Mouse (Mus musculus) monocyte, adult 5-6 weeks (primary cell): ENCODE results near the gene Psmf1. TPM values are rescaled to one million over a fixed set of nuclear protein-coding genes. Genes with fewer than 3 reads are reported as not detected.
A peak's percentile ranks its signal among the peaks of the same experiment; 100 is the strongest.

Source experiments
- ATAC-seq: fragments of 153-309, 156-312 bp; replicated peaks from 2 replicates; pipeline ENCODE4 v1.8.0; 2017; ENCODE audit warnings: mild to moderate bottlenecking; ENCODE audit not compliant: low TSS enrichment, insufficient number of reproducible peaks, severe bottlenecking, poor library complexity, low FRiP score
- total RNA-seq: library from RNA; stranded (forward); fragments of 200-1000, 200-491, 200-594 nt; gene quantifications from 3 replicates; pipeline ENCODE4 v1.2.3, GENCODE M21; 2017

Gene Psmf1
- total RNA-seq: 9.7 to 13.1 TPM (median 10.2 TPM) in 3 replicates

DNA sequence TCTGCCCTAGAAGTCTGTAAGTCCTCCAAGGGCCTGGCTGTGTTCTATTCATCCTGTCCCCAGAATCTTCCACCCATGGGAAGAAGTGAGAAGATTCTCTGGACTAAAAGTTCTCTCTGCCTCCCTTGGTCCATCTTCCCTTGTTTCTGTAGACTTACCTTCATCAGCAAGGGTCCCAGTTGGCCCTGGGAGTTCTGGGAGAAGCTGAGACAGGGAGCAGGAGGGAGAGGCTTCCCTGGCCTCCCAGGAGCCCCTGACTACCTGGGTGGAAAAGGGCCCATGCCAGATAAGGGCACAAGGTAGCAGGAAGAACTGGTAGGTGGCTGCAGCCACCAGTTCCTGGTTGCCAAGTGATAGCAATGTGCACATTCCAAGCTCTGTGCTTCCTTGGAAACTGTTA is at the start of gene Psmf1:
TSS of gene Psmf1 (minus strand) at position 342 of the 400 bp plus-strand sequence.
- no peak for ATAC-seq

GRCm38 (mm10) chr2:151791156-151791555 is 47.2 kb upstream of the Psmf1 start:
- no peak for ATAC-seq

GRCm38 (mm10) chr2:151790169-151790568 is 46.2 kb upstream of the Psmf1 start:
- ATAC-seq: no peak

GRCm38 (mm10) chr2:151788221-151788977 is 44.4 kb upstream of the Psmf1 start:
- ATAC-seq: no peak

GRCm38 (mm10) chr2:151783493-151783892 is 39.5 kb upstream of the Psmf1 start:
- ATAC-seq: no peak

GRCm38 (mm10) chr2:151777366-151777765 is 33.4 kb upstream of the Psmf1 start:
- ATAC-seq: no peak

DNA sequence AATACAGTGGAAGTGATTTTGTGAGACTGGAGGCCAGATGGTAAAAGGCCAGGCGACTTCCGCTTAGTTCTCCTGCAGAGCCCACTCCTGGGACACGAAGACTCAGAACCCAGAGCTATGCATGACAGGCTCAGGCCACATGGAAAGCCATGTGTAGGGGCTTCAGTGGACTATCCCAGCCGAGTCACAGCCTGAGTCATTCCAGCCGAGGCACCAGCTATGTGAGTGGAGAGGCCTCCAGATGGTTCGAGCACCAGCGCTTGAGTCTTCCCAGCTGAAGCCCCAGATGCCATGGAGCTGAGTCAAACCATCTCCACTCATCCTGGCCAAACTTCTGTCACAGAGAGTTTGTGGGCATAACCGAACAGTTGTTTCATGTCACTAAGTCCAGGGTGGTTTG is 29.5 kb upstream of the Psmf1 start:
- no peak for ATAC-seq

DNA sequence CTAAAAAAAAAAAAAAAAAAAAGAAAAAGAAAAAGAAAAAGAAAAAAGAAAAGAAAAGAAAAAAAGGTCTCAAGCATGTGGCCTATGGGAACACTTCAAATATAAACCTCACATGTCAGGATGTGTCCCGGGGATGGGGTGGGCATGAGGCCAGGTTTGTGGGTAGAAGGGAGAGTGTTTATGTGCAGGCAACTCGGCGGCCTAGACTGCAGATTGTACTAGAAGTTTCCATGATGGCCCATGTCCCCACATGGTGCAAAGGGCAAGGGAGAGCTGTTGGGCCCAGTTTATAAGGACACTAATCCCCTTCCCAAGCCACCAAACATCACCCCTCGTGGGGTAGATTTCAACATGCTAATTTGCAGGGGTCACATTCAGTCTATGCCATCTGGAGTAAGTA is 28.2 kb upstream of the Psmf1 start:
- no peak for ATAC-seq

GRCm38 (mm10) chr2:151764557-151764956 is 20.6 kb upstream of the Psmf1 start:
- ATAC-seq: no peak

DNA sequence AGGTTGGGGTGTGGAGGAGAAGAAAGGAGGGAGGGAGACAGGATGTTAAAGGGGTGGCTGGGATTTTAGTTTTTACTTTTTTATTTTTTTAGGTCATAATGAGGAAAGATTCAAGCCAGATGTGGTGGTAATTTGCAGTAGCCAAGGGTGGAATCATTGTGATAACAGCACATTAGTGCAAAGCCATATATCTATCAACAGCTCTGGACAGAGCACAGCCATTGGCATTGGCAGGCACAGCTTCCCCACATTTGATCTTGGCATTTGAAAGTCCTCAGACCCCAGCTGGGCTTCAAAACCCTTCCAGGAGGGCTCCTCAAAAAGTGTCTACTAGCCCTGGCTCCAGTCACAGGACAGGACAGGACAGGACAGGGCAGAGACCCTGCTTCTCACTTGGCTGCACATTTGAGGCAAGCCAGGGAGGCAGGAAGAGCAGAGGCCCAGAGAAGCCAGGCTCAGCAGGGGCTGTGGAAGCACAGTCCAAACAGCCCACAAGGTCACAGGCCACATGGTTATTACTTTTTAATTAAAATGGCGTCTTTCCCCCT is 14.9 kb upstream of the Psmf1 start:
- ATAC-seq: no peak

DNA sequence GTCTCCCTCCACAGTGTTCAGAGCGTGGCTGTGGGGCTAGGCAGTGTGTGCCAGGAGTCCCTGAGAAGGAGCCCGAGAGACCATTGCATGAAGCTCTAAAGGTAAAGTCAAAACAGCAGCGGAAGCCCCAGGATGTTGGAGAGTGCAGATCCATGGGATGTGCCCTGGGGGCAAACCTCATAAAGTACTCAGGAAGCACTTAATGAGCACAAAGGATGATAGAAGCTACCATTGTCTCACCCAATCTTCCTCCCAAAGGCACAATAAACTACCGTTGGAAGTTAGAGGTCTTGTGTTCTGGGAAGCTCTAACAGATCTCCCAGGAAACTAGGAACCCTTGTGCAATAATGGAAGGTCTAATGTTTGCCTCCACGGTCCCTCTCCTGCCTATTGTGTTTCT is 13.5 kb upstream of the Psmf1 start:
- ATAC-seq: no peak

GRCm38 (mm10) chr2:151756277-151757061 is 12.5 kb upstream of the Psmf1 start:
- ATAC-seq: no peak

DNA sequence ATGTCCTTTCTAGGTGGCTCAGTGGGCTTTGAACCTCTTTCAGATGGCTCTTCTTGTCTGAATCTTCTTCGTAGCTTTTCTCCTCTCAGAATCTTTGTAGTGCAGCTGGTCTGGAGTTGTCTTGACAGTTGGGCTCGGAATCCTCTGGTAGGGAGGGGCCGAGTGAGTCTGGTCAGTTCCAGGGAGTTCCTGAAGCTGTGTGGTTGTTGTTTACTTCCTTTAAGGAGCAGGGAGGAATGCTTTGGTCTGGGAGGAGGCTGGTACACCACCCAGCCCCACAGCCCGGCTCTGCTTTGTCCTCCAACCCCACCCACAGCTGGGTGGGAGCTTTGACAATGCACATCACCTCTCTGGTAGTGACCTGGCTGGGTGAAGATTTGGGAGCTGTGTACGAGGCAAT is 7.3 kb upstream of the Psmf1 start:
- no peak for ATAC-seq

DNA sequence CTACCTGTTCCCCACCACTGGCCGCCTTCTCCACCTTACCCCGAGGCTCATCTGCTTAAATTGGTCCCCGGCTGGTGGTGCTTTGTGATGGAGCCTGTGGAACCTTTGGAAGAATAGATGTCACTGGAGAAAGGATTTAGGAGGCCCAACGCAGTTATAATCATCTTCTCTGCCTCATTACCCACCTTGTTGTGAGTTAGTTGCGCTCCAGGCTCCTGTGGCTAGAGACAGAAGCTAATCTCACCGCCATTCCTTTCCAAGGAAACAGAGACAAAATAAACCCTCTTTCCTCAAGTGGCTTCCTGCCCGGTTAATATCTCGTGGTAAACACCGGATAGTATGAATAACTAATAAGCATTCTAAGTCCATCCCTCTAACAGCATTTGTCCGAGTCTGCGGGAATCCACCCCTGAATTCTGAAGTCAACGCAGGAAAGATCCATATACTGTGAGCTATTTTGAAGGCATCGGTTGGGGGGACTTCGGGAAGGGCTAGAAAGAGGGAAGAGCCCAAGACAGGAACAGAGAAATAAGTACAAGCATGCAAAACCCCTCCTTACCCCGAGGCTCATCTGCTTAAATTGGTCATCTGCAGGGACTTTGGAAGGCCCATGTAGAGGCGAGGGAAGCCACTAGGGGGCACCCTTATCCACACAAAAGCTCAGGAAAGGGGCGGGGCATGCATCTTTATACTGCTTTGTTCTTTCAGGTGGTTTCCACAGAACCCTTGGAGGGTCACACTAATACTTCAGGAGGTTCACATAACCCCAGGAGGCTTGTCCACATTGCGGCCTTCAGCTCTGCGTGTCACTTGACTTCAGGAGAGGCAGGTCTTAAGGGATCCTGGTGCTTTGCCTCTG is 4.1 kb upstream of the Psmf1 start:
- ATAC-seq: peak; percentile 62; the same call in 1 of the 2 replicates

GRCm38 (mm10) chr2:151742850-151743679 is 921 bp downstream of the Psmf1 start:
- no peak for ATAC-seq

GRCm38 (mm10) chr2:151742084-151742483 is 1.9 kb downstream of the Psmf1 start:
- ATAC-seq: no peak

DNA sequence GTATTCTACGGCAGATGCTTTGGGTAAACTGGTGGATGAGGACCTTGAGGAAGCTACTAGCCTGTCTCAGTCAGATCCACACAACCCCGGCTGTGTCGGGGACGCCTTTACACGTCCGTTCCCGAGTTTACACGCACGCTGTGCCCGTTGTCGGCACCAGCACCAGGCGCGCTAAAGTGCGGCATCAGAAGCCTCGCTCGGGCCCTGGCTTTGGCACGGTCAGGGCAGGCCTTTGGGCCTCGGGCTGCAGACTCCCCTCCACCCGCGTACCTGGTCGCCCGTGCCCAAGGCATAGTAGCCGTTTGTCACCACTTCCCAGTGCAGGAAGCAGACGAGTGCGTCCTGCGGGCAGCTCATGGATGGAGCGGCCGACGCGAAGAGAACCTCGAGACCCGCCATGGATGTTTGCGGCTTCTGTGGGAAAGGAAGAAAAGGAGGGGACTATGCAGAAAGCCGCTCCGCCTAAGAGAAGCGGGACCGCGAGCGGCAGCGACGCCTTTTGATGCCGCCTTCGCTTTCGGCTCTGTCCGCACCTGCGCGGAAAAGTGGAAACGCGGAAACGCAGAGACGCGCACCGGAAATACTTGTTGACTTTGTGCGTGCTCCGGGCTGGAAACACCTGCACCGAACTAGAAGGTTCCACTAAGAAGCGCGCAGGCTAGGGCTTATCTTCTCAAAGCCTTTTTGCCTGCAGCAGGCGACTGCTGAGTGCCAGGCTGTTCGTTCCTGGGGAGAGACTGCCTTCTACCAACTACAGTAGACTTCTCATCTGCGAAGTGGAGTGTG is 3.1 kb downstream of the Psmf1 start:
- ATAC-seq: peak; percentile 88
